Mouse (Mus musculus): ENCODE measurements around the gene Ccdc174.

DNA sequence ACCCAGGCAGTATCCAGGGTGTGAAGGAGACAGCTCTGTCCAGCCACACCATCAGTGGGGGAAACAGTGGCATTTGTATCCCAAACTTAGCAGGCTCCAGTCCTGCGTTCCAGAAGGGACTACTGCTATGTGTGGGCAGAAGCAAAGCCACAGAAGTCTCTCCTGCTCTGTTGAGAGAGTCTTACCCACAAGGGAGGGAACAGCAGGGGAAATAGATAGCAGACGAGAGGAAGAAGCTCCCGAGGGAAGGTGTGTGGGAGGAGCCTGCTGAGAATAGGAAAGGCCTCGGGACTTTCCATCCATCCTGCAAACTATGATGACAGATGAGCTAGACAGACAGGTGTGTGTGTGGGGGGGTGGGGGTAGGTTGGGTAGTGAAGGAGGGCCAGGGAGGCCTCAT, 39.4 kb downstream of the Ccdc174 start:
- no peak for TF ChIP-seq CTCF (IDR thresholded peaks at IDR 0.05; ENCODE audit: borderline replicate concordance, extremely low read depth, insufficient read depth, insufficient read length)
- TF ChIP-seq POLR2A (IDR thresholded peaks at IDR 0.05; ENCODE audit: borderline replicate concordance, extremely low read depth, insufficient read depth, insufficient read length, poor library complexity, severe bottlenecking): no peak
